Mouse (Mus musculus) liver, embryonic 18 days (tissue): ENCODE results near the gene Ccdc155. TPM values are rescaled to one million over a fixed set of nuclear protein-coding genes. Genes with fewer than 3 reads are reported as not detected.

Experiments used
- polyA plus RNA-seq: library from polyadenylated mRNA; depleted of rRNA; stranded (reverse); fragments of >200 nt; gene quantifications from 2 replicates; pipeline ENCODE4 v1.2.3, GENCODE M21; 2012; rRNA removed

The Ccdc155 gene
- 0.04 and 0.05 TPM in 2 replicates for polyA plus RNA-seq

DNA sequence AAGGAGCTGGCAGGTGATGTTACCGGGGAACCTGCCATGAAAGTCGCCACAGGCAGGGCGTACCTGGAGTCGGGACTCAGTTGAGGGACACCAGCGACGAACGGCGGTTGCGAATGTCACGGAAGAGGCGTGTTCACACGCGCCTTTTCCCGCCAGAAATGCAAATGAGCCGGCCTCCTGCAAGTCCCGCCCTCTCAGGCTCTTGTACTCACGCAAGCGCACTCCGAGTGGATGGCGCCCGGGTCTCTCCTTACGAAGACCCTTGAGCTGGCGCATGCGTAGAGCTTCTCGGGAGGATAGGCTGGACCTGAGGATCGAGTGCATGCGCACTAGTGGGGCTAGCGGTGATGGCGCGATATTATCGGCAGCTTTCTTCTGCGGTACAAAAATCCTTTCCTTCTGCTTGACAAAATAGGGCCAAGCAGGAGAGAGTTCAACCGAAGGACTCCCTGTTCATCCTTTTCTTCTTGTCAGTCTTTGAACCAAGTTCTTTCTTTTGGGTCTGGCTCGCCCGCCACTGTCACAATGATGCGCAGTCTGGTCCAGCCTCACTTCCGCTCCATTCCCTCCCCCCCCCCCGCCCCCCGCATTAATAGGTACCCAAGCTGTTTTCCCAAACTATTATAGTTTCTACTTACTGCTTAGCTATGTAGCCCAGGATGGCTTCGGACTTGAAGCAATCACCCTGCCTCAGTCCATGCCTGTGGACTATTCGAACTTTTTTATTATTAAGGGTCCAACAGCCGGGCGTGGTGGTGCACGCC lies at the start of gene Ccdc155:
Ccdc155 (minus strand) TSS at position 513 of the 764 bp plus-strand sequence.

DNA sequence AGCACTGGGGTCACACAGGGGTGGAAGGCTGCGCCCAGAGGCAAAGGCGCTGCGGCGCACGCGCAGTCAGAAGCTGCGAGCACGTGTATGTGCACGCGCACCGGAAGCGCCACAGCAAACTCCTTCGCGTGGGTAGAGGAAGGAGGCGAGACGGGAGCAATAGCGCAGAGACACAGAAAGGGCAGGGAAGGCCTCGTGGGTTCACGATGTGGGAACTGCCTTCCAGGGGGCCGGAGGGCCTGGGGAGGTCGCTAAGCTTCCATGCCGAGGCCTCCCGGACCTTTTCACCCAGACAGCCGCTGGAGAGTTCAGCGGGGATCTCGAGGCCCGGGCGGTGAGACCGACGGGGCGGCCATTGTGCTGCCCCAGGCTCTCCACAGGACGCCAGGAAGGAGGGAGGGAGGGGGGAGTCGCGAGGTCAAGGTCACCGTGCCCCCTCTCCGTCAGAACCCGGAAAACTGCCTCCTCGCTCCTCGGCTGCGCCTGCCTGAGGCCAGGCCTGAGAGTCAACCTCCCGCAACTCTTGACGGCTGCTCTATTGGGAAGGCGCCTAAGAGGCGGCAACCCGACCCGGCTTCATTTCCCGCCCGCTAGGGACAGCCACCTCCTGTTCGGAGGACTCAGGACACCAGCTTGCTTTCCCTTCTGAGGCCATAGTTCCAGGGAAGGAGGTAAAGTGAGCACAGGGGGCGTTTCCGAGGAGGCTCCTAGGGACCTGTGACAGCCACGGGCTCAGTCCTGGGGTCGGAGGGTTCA lies 36.1 kb upstream of the Ccdc155 start, which contains the start of gene Slc6a16:
Slc6a16 (plus strand) TSS at position 453 of the 756 bp plus-strand sequence.

GRCm38 (mm10) chr7:45238723-45239496 lies 34.2 kb upstream of the Ccdc155 start, which contains the start of gene Cd37:
TSS of gene Cd37 (minus strand) at chr7:45239115.

DNA sequence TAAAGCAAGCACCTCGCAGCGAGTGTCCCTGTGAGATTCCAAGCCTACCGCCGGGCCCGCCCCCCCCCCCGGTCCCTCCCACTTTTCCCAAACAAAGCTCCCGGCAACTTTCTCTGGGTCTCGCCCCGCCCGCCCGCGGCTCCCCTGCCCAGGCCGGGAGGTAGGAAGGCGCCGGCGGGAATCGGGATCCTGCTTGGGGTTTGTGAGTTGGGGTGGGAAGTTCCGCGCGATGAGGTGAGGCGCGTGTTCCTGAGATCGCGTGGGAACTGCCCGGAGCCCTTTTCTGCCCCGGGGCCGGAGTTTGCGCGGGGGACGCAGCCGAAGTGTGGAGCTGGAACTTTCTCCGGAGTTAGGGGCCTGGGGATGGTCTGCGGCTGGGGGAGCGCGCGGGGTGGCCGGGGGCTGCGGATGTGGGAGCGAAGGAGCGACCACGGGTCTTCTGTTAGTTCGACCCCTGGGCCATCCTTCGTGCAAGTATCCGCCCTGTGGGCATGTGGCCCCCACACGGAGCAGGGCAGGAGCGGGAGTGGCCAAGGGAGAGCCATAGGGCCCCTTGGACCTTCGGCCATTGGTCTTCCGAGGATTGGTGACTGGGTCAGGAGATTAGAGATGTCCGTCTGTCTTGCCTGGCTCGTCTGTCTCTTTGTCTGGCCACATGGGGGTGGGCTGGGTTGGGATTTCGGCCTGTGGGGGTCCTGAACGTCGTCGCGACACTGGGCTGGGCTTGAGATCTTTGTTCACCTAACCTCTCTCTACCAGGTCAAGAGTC lies 11.2 kb upstream of the Ccdc155 start, which contains the start of gene Tead2:
Tead2 (plus strand) TSS at position 81 of the 769 bp plus-strand sequence.

DNA sequence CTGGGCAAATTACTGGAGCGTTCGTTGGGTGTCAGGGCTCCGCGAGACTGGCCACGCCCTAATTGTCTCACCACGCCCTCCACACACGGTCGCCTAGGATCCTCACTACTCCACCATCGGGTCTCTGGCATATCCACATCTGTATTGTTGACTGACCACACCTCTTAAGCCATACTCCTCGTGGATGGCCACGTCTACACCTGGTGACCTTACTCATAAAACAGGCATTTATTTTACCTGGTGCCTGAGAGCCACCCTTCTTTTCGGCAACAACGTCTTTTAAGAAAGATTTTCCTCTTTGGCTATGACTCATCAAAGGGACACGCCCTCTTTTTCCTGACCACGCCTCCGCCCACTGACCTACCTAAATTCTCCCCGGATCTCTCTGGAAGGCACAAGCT lies 7.2 kb upstream of the Ccdc155 start, which contains the start of gene Dkkl1:
Dkkl1 (minus strand) TSS at position 297 of the 401 bp plus-strand sequence.

GRCm38 (mm10) chr7:45180896-45181477 lies 23.7 kb downstream of the Ccdc155 start, which contains the start of gene Pth2:
TSS of gene Pth2 (plus strand) at chr7:45180995.

DNA sequence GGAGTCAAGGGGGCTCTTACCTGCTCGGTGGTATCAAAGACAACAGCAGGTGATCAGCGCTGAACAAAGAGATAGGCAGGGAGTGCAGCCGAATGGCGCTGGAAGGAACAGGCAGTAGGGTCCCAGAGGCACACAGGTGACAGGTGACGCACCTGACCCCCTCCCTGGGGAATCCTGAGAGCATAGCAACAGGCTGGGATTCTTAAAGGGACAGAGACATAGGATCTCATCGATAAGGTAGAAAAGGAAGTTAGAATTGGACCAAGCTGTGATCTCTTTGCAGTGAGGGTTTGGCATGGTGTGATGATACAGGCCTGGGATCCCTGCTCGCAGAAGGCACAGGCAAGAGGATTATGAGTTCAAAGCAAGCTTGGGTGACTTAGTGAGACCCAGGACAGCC lies 25.2 kb downstream of the Ccdc155 start, which contains the start of gene Gfy:
Gfy (minus strand) TSS at position 101 of the 400 bp plus-strand sequence.

DNA sequence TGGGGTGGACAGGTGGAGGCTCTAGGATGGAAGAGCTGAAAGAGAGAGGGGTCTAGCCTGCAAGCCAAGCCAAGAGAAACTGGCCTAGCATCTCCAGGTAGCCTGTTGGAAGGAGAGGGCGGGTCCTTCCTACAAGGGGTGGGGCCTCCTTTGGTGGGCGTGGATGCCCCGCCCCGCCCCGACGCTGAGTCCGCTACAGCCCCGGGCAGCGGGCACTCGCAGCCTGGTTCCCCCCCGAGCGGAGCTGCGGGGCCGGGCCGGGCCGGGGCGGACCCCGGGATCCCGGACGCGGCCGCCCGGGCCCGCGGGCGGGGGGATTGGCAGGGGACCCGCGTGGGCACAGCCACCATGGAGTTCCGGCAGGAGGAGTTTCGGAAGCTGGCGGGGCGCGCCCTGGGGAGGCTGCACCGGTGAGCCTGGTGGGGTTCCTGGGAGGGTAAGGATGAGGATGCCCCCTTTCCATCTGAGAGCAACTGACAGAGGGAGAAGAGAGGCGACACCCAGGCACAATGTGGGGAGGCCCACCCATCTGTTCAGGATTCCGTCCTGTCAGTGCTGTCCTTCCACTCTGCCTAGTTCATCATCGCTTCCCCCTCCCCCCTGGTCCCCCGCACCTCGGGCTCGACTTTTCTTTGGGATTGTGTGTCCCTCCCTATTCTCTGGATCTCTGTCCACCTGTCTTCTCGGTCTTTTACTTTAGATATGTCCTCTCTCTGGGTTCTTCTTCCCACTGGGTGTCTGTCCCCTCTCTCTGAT lies 40.8 kb downstream of the Ccdc155 start, which contains the start of gene Slc17a7:
Slc17a7 (plus strand) TSS at position 215 of the 756 bp plus-strand sequence.

DNA sequence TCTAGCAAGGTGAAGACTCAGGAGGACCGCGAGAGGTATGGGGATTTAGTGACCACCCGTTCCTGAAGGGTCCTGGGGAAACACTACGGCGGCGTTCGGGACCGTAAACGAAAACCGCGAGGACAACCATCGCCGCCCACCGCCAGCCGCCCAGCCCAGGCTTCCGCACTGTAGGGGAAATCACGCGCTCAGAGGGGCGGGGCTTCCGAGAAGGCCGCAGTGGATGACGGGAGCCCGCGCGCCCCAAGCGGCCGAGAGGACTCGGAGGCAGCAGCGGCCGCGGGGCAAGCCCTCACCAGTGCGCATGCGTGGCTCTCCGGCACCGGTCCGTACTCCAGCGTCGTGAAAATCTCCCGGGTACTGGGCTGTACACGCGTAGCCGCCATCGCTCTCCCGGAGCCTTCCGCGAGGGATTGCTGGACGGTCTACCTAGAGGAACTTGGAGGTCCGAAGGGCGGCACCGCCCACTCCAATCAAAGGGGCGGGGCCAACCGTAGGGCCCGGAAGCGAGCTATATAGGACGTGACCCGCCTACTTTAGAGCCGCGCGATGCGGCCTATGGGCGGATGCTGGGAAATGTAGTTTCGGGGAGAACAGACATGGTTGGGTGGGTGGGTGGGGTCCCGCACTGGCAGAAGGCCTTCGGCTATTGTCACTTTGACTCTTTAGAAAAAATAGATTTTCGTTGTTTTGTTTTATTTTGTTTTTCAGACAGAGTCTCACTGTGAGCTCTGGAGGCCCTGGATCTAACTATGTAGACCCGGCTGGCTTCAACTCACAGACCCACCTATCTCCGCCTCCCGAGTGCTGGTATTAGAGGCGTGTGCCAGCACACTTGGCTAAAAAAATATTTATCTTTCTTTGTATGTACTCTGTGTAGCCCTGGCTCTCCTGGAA lies 50.3 kb downstream of the Ccdc155 start, which contains the start of the genes Pih1d1 and Aldh16a1:
Pih1d1 (plus strand) TSS at position 208 of the 897 bp plus-strand sequence.
Aldh16a1 (minus strand) TSS at position 489 of the 897 bp plus-strand sequence.

GRCm38 (mm10) chr7:45135993-45136567 lies 68.6 kb downstream of the Ccdc155 start, which contains the start of the genes Gm45713 and Flt3l:
TSS of gene Gm45713 (minus strand) at chr7:45136231.
TSS of gene Flt3l (minus strand) at chr7:45136432.

Other genes with a start within 250 kb of the Ccdc155 start
- gene Cpt1c, start 230.0 kb downstream of the Ccdc155 start, polyA plus RNA-seq, result 2.3 and 2.6 TPM in 2 replicates
- gene Prmt1, start 218.3 kb downstream of the Ccdc155 start, polyA plus RNA-seq, result 105 and 112 TPM in 2 replicates
- gene Irf3, start 207.2 kb downstream of the Ccdc155 start, polyA plus RNA-seq, result 50.0 and 54.3 TPM in 2 replicates
- 9.0 and 9.5 TPM in 2 replicates for gene Bcl2l12, start 206.2 kb downstream of the Ccdc155 start, polyA plus RNA-seq
- 13.5 and 17.4 TPM in 2 replicates for gene Scaf1, start 188.5 kb downstream of the Ccdc155 start, polyA plus RNA-seq
- 41.8 and 53.8 TPM in 2 replicates for gene Rras, start 186.9 kb downstream of the Ccdc155 start, polyA plus RNA-seq
- gene Prr12, start 152.0 kb downstream of the Ccdc155 start, polyA plus RNA-seq, result 1.1 and 1.7 TPM in 2 replicates
- gene Nosip, start 142.5 kb downstream of the Ccdc155 start, polyA plus RNA-seq, result 24.0 and 24.4 TPM in 2 replicates
- gene Prrg2, start 142.2 kb downstream of the Ccdc155 start, polyA plus RNA-seq, result 17.7 and 19.5 TPM in 2 replicates
- 18.6 and 20.0 TPM in 2 replicates for gene Rcn3, start 112.7 kb downstream of the Ccdc155 start, polyA plus RNA-seq
- gene Fcgrt, start 101.0 kb downstream of the Ccdc155 start, polyA plus RNA-seq, result 64.9 and 71.1 TPM in 2 replicates
- 256 and 267 TPM in 2 replicates for gene Rps11, start 80.5 kb downstream of the Ccdc155 start, polyA plus RNA-seq
- gene Rpl13a, start 76.1 kb downstream of the Ccdc155 start, polyA plus RNA-seq, result 1,073 and 1,547 TPM in 2 replicates
- 0.05 and 0.17 TPM in 2 replicates for gene Gm45713, start 68.7 kb downstream of the Ccdc155 start, polyA plus RNA-seq
- 7.5 and 8.3 TPM in 2 replicates for gene Flt3l, start 68.5 kb downstream of the Ccdc155 start, polyA plus RNA-seq
- gene Pih1d1, start 50.6 kb downstream of the Ccdc155 start, polyA plus RNA-seq, result 32.5 and 35.0 TPM in 2 replicates
- 20.1 and 26.3 TPM in 2 replicates for gene Aldh16a1, start 50.3 kb downstream of the Ccdc155 start, polyA plus RNA-seq
- 0.01 TPM in 2 replicates for gene Slc17a7, start 40.9 kb downstream of the Ccdc155 start, polyA plus RNA-seq
- not detected in 2 replicates for gene Gfy, start 25.3 kb downstream of the Ccdc155 start, polyA plus RNA-seq
- gene Pth2, start 23.9 kb downstream of the Ccdc155 start, polyA plus RNA-seq, result not detected in 2 replicates
- gene Dkkl1, start 7.3 kb upstream of the Ccdc155 start, polyA plus RNA-seq, result 0.42 and 0.52 TPM in 2 replicates
- gene Tead2, start 10.9 kb upstream of the Ccdc155 start, polyA plus RNA-seq, result 21.0 and 23.1 TPM in 2 replicates
- 30.2 and 33.5 TPM in 2 replicates for gene Cd37, start 34.2 kb upstream of the Ccdc155 start, polyA plus RNA-seq
- gene Slc6a16, start 36.2 kb upstream of the Ccdc155 start, polyA plus RNA-seq, result 0.05 and 0.06 TPM in 2 replicates
- 0.04 and 0.09 TPM in 2 replicates for gene Slc6a21, start 72.6 kb upstream of the Ccdc155 start, polyA plus RNA-seq
- gene Trpm4, start 128.9 kb upstream of the Ccdc155 start, polyA plus RNA-seq, result 3.7 and 4.2 TPM in 2 replicates
- 0.20 and 0.34 TPM in 2 replicates for gene Hrc, start 130.4 kb upstream of the Ccdc155 start, polyA plus RNA-seq
- gene Ppfia3, start 162.1 kb upstream of the Ccdc155 start, polyA plus RNA-seq, result 0.06 and 0.07 TPM in 2 replicates
- gene Lin7b, start 165.7 kb upstream of the Ccdc155 start, polyA plus RNA-seq, result 0.12 and 0.20 TPM in 2 replicates
- 152 and 184 TPM in 2 replicates for gene Snrnp70, start 190.8 kb upstream of the Ccdc155 start, polyA plus RNA-seq
- gene Kcna7, start 200.8 kb upstream of the Ccdc155 start, polyA plus RNA-seq, result not detected in 2 replicates
- gene Ntf5, start 208.8 kb upstream of the Ccdc155 start, polyA plus RNA-seq, result 0.15 and 0.17 TPM in 2 replicates
- gene Lhb, start 215.9 kb upstream of the Ccdc155 start, polyA plus RNA-seq, result not detected in 2 replicates
- gene Gys1, start 230.0 kb upstream of the Ccdc155 start, polyA plus RNA-seq, result 7.5 and 9.9 TPM in 2 replicates
- gene Ruvbl2, start 233.2 kb upstream of the Ccdc155 start, polyA plus RNA-seq, result 37.3 and 45.2 TPM in 2 replicates